Mouse (Mus musculus): ENCODE results near the gene Zfp972. TPM values are rescaled to one million over a fixed set of nuclear protein-coding genes. Genes with fewer than 3 reads are reported as not detected.
"Not testable (repeated sequence)": the region's sequence is repeated elsewhere in the genome, so short reads cannot be mapped to it uniquely, and the experiment has no call there.

Gene Zfp972
- 1 to 10 TPM; 1.2 TPM for total RNA-seq (2021)
- long read RNA-seq, experiment 1 = 0 reads
- long read RNA-seq, experiment 2 = 0 reads

DNA sequence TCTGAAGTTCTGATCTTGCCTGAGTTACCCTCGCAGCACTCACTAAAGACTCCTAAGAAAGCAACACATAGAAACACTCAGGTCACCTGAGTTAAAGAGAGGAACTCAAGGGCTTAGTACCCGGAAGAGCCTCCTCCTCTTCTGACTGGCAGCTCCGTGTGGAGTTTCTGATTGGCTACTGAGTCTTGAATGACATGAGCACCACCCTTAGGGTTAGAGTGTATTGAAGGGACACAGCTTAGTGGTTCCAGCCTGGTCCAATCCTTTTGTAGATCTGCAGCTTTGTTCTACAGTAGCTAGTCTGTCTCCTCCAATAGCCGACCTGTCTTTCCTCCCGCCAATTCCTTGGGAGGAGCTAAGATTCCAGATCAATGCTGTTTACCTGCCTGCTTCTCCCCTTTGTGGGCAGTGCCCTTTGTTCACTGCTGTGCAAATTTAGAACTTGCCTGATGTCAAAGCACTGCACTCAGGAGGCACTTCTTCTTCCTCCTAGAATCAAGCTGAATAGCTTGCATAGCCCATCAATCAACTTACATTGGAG is at the start of gene Zfp972:
Gene Zfp972 (minus strand): TSS at position 51 of the 541 bp plus-strand sequence.
- not testable (repeated sequence) for DNase-seq (ENCODE audit: low spot score in 2 of 2)

DNA sequence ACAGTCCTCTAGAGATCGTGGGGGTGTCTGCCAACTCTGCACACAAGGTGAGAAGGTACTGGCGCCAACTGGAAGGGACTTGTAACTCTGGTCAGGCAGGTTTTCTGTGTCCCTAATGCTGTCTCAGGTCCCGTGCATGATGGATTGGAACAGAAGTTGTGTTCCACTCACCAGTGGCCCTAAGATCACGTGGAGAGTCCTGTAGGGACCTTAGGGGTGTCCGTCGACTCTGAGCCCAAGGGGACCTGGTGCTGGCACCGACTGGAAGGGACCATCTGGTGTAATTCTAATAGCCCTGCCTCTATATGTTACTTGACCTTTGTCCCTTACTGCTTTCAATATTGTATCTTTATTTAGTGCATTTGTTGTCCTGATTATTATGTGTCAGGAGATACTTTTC is 49.4 kb upstream of the Zfp972 start:
- not testable (repeated sequence) for DNase-seq (ENCODE audit: low spot score in 2 of 2)

DNA sequence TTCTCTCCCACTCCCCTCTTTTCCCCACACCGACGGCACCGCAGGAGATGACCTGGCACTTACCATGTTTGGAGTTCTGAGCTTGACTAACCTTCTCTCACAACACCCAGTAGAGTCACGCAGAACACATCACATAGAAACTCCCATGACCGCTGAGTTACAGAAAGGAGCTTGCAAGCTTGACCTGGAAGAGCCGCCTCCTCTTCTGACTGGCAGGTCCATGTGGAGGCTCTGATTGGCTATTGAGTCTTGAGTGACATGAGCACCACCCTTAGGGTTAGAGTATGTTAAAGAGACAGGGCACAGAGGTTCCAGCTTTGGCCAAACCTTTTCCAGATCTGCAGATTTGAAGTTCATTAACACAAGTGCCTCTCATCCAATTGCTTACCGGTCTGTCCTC is 31.7 kb upstream of the Zfp972 start, which contains the start of gene Gm14326:
Gene Gm14326 (minus strand): TSS at position 153 of the 400 bp plus-strand sequence.
- peak; percentile 73 to 88 for DNase-seq (ENCODE audit: low spot score in 2 of 2)

DNA sequence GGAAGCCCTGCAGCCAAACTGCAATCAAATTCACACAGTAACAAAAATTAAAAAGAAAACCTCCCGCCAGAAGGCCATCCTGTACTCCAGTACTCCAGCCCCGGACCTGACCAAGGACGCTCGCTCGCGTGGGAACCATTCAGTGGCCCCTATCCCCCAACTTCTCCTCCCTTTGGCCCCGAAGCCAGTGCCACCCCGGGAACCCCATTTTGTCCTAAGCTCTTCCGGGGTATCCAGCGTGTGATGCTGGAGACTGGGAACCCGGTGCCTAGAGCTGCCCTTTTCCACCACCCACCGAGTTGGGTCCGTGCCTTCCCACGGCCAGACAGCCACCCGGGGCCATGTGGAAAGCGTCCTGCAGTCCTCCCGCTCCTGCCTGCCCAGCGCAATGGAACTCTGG is 31.3 kb upstream of the Zfp972 start:
- DNase-seq (ENCODE audit: low spot score in 2 of 2) = peak; percentile 33 to 36

DNA sequence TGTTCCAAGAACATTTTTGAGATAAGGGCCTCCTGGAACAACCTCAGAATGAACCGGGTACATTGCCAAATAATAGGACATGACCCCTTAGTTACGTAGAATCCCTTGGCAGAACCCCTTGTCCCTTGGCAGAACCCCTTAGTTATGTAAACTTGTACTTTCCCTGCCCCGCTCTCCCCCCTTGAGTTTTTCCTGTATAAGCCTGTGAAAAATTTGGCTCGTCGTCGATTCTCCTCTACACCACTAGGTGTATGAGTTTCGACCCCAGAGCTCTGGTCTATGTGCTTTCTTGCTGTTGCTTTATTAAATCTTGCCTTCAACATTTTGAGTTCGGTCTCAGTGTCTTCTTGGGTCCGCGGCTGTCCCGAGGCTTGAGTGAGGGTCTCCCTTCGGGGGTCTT is 22.1 kb downstream of the Zfp972 start:
- DNase-seq (ENCODE audit: low spot score in 2 of 2) = not testable (repeated sequence)

DNA sequence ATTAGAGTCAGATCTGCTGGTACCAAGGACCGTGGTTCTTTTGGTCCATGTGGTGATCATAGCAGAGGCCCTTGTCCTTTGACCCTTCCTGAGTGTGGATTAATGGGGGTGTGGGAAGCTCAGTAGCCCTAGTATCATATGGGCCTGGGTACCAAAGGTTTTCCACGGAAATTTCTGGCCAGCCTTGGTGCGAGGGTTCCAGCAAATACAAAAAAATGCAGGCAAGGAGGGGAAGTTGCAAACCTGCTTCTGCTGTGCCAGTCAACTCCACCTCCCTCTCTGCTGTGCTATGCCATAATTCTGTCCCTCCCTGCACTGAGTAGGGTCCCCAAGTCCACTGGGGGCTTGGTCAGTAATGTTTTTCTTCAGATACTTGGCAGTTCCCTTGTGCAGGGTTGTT is 27.2 kb downstream of the Zfp972 start:
- DNase-seq (ENCODE audit: low spot score in 2 of 2) = not testable (repeated sequence)

DNA sequence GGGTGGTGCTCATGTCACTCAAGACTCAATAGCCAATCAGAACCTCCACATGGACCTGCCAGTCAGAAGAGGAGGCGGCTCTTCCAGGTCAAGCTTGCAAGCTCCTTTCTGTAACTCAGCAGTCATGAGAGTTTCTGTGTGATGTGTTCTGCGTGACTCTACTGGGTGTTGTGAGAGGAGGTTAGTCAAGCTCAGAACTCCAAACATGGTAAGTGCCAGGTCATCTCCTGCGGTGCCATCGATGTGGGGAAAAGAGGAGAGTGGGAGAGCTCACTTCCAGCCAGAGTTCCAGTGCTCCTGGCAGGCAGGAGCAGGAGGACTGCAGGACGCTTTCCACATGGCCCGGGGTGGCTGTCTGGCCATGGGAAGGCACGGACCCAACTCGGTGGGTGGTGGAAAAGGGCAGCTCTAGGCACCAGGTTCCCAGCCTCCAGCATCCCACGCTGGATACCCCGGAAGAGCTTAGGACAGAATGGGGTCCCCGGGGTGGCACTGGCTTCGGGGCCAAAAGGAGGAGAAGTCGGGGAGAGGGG is 28.3 kb downstream of the Zfp972 start, which contains the start of gene Gm14327:
Gene Gm14327 (plus strand): TSS at position 51 of the 533 bp plus-strand sequence.
- not testable (repeated sequence) for DNase-seq (ENCODE audit: low spot score in 2 of 2)

DNA sequence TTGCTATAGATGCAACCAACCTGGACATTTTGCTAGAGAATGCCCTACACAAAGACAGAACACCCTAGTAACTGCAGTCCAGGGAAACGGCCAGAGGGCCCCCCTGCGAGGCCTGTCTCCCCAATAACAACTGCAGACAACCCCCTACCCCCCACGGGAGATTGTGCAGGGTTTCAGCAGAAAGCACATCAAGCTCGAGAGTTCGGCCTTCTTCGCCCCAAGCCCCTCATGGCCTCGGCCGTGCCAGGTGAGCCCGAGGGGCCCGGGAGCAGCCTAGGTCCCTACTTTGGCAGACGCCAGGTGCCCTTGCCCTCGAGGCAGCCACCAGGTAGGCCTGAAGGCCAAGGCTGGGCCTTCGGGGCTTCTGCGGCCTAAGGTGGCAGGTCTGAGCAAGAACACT is 37.7 kb downstream of the Zfp972 start:
- DNase-seq (ENCODE audit: low spot score in 2 of 2) = not testable (repeated sequence)

DNA sequence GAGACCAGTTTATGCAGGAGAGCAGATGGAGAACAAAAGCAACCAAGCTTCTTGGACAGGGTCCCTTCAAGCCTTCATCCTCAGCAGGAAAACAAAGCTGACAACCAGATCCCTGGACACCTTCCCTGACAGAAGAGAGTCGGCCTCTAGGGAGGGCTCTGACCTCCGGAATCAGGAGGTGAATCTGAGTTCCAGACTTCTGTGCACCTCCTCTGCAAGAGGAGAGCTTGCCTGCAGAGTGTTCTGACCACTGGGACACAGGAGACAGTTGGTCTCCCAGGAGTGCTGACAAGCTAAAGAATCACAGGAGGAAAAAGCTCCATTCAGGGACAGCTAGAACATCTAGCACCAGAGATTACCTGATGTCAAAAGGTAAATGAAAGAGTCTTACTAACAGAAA is 63.2 kb downstream of the Zfp972 start:
- DNase-seq (ENCODE audit: low spot score in 2 of 2) = not testable (repeated sequence)

Other genes with a start within 250 kb of the Zfp972 start
- 10 to 100 TPM; 37.5 to 44.2 TPM for gene Gm14322, start 166.3 kb downstream of the Zfp972 start, total RNA-seq (2021)
- gene Gm14325, start 85.3 kb downstream of the Zfp972 start, total RNA-seq (2021) = 100 to 1,000 TPM; 148 to 151 TPM
- gene Gm14327, start 28.5 kb downstream of the Zfp972 start, total RNA-seq (2021) = 1 to 10 TPM; 5.4 to 7.5 TPM
- gene Gm14326, start 31.7 kb upstream of the Zfp972 start, total RNA-seq (2021) = 10 to 100 TPM; 61.1 to 63.8 TPM
- 10 to 100 TPM; 29.7 to 29.9 TPM for gene Zfp971, start 97.7 kb upstream of the Zfp972 start, total RNA-seq (2021)
- gene Zfp931, start 152.9 kb upstream of the Zfp972 start, total RNA-seq (2021) = 10 to 100 TPM; 24.6 to 28.5 TPM
- 100 to 1,000 TPM; 143 to 145 TPM for gene Phactr3, start 193.4 kb upstream of the Zfp972 start, total RNA-seq (2021)